Mouse (Mus musculus) spleen, postnatal 10 days (tissue): ENCODE data around the gene Pmepa1.

Experiments used
- DNase-seq, 2 experiments: peaks; one replicate each; pipeline ENCODE4 v3.0.0; 2021 to 2022; ENCODE audit warnings: low spot score in 2 of 2

Gene Pmepa1

DNA sequence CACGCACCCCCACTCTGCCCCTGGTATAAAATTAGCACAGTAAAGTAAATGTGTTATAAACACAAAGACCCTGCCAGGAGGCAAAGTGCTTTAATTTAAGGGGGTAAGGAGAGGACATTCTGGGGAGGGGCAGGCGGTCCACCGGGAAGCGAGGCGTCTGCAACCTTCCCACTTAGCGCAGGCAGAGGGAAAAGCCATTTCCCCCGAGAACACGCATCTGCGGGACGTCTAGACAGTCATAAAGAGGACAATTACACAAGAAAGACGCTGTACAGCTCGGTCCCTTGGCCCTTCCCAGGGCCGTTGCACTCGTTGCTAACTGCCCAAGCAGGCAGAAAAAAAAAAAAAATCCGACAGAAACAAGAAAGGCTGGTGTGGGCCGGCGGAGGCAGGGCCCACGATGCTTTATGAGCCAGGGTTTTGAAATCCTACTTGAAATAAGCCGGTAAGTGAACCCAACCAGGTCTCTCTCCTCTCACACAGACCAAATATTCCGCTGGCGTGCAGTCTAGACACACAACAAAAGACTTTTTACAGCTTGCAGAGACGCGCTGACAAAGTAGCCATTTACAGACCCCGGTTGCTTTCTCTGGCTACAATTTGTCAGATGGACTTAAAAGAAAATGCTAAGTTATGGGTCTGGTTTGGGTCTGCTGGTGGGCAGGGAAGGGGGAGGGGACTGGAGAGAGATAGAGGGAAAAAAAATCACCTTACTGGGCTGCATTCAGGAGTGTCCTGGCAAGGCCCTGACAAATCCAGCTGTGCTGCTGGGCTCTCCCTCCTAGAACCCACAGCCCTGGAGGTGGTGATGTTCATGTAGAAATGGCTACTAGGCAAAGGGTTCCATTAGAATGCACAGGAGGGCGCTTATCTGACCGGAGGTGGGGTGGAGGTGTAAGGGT lies 22.3 kb downstream of the Pmepa1 start:
- DNase-seq = no peak

DNA sequence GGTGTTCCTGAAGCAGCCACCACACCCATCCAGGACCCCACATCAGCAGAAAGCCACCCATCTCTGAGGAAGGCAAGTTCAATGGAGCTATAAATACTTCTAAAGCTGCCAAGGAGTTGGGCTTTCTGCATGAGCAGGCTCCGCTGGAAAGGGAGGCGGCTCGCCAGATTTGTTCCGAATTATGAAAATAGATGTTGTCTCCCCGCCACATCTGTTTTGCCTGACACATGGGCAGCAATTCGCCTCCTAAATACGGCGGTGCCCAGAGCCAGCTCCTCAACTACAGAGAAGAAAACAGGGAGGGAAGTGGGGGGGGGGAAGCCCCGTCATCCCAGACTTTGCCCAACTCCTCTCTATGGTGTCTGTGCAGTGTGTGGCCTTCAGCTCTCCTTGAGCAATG lies 24.7 kb downstream of the Pmepa1 start:
- no peak for DNase-seq

DNA sequence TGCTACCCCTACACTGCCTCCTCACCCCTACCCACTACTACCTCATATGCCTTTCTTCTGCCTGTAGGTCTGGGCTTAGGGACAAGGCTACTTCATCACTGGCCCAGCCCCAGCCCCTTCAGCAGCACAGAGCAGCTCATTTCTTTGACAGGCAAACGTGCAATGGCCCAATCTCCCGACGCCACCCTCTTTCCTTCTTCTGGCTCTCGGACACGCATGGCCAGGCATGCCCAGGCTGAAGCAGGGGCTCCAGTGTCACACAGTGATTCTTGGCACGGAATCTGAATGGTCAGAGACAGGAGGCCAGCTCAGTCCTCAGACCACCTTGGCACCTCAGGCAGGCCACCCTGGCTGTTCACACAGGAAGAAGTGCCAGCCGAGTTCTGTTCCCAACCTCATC lies 25.2 kb downstream of the Pmepa1 start:
- DNase-seq = no peak

DNA sequence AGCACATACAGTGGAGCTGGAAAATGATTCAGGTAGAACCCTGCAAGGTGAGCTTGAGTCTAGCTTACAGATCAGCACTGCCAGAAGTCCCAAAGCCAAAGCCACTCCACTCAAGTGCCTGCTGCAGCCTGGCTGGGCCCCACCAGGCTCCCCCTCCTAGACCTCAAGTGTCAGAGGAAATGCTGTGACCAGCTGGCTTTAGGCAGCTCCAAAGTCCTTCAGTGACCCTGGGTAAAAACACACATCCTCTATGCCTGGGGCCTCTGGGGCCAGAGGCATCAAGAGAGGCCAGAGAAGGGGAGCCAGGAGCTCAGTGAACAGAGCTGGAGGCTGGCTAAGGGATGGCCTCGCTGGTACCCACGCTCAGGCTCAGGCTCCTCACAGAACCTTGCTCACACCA lies 25.9 kb downstream of the Pmepa1 start:
- DNase-seq = no peak

DNA sequence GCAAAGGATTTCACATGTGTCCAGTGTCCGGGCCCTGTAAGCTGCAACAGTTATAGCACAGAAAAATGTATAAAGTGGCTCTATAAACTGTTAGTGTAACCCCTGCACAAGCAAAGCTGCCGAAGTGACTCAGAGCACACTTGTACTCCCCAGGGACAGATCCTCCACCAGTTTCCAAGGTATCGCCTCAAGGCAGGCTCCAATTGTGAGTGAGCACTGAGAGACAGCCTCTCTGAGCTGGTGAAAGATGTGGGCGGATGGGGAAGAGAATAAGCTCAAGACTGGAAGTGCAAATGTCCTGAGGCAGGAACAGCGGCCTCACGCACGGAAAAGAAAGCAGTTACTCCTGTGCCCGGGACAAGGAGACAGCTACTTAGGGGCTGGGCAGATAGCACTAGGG lies 26.4 kb downstream of the Pmepa1 start:
- DNase-seq = no peak

DNA sequence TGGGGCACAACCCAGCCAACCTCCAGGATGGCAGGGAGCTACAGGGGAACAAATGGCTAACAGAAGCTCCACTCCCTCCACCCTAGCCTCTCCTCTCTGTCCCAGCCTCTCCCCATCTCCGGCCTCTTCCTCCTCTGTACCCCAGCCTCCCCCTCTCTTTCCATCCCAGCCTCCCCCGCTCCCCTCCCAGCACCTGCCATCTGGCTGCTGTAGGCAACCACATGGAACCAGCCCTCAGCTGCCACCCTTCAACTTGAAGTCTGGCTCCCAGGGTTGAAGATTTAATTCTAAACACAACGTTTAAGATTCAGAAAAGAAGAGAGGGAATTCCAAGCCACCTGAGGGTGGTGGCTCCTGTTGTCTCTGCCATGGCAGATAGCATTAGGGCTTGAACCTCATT lies 26.9 kb downstream of the Pmepa1 start:
- no peak for DNase-seq

DNA sequence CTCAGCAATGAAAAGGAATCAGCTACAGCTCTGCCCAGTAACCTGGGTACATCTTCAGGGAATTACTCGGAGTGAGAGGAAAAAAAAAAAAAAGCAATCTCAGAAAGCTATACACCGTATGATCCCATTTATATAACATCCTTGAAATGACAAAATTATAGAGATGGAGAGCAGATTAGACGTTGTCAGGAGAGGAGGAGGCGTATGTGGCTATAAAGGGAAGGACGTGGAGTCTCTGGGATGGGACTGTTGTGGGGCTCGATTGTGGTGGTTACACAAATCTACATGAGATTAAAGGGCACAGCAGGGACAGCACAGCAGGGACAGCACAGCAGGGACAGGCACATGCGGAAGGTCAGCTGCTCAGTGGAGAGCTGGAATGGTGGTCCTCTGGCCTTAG lies 27.5 kb downstream of the Pmepa1 start:
- DNase-seq = no peak

DNA sequence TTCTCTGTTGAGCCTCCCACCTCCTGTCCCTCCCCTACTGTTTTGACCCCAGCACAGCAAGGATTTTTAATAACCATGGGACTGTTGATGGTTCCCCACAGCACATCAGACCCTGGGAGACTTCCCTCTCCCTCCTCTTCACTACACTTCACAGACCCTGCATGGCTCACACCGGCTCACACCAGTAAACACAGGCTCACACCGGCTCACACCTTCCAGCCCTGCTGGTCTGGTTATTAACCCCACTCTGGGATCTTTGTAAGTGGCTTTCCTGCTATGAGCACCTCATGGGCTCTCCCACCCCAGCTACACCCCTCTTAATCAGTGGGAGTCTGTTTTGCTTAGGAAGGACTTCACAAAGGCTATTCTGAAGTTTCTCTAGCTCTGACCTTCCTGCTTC lies 28.4 kb downstream of the Pmepa1 start:
- DNase-seq = no peak

DNA sequence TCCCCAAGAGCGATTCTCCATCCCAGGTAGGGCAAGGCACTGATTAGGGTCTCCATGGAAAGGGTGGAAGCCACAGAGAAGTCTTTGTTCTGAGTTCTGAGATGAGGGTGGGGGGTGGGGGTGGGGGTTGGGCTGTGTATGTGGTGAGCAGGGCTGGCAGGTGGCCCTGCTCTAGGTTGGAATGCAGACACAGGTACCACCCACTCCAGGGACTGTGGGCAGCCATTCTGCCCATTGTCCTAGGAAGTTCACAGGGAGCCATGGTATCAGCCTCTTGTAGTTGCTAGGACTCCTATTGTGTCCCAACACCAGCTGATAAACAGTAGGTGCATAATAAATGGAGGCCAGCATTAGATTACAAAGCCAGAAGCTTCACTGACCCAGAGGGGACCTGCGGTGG lies 29.1 kb downstream of the Pmepa1 start:
- no peak for DNase-seq

DNA sequence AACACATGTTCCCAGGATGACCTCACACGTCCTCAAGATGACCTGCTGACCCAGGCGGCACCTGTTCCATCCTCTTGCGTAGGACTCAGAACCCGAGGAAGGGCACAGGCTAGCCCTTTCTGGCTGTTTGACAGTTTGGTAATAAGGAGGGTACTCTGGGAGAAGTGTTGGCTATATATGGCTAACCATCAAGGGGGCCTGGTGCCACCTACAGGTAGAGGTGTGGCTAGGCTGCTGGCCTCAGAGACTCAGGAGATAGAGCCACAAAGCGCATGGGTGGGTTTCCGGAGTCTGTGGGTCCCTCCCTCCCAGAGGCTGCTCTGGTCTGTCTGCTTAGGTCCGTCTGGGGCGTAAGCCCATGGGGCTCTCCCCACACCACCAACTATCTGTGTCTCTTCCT lies 29.6 kb downstream of the Pmepa1 start:
- no peak for DNase-seq

DNA sequence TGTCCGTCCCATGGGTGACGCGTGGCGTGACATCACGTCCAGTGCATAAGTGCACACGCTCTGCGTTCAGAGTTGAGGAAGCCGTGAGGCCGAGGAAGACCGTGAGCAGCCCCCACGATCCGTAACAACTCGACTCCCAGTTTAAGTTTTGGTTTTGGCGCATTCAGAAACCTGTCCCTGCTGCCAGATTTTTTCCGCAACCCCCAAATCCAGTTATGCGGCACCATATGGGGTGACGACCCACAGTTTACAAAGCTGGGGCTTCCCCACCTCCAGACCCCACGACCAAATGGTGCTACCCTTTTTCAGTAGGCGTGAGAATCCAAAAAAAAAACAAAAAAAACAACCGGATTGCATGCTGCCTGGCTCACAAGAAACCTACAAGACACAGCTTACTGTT lies 31.1 kb downstream of the Pmepa1 start:
- no peak for DNase-seq

DNA sequence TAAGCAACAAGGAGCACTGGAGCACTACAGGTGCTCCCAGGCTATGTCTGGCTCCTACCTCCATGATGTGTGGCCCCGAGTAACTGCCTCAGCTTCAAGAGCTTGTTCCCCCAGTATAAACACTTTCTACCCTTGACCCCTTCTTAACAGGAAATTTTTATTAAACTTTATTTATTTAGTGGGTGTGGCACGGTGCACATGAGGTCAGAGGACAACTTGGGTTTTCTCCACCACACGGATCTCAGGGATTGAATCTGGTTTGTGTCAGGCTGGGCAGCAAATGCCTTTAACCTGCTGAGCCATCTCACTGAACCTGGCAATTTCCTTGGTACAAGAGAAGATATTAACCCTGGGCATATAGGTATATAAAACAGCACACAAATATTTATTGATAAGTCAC lies 32.2 kb downstream of the Pmepa1 start:
- DNase-seq = no peak

DNA sequence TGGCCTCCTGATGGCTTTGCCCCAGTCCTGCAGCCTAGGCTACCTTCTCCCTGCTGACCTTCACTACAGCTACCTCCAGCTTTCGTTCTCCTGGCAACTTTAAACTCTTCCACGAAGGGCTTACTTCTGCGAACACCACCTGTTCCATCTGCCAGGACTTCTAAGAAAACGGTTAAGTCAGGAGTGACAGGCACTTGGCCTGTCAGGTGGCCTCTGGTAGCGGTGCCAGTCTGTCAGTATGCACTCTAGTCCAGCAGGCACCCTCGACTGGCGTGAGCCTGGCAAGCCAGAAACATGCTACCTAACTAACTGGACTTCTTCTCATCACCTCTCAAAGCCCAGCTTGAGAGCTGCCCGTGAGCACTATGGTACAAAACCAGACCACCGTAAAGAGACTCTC lies 32.7 kb downstream of the Pmepa1 start:
- no peak for DNase-seq

DNA sequence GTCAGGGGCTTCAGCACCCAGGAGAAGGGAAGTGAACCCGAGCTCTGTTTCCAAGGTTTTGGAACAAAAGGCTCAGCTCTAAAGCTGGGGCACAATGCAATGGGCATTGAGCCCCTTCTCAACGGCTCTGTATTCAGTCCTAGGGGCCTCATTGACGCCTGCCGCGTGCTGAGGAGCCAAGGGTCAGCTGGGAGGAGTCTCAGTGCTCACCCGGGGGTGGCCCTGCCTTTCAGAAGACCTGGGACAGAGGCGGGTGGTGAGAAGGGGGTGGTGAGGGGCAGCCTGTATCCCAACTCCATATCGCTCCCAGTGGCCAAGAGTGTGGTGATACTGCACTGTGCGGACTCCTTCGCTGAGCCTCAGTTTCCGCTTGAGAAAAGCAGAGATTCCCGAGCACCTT lies 33.5 kb downstream of the Pmepa1 start:
- no peak for DNase-seq

DNA sequence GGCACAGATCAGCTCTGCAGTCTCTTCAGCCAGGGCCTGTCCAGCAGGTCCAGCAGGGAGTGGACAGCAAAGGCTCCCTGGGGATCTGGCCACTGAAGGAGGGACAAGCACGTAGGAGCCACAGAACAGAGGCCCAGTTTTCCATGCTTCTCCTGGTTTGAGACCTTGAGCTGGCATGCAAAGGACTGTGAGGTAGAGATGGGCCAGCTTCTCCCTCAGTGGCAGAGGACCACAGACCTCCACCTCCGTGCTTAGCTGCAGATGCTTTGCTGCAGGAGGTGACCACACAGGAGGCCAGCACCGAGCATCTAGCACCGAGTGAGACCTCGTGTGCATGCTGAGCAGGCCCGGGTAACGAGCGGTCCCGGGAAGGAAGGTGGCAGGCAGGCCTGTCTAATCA lies 35.6 kb downstream of the Pmepa1 start:
- DNase-seq = no peak

DNA sequence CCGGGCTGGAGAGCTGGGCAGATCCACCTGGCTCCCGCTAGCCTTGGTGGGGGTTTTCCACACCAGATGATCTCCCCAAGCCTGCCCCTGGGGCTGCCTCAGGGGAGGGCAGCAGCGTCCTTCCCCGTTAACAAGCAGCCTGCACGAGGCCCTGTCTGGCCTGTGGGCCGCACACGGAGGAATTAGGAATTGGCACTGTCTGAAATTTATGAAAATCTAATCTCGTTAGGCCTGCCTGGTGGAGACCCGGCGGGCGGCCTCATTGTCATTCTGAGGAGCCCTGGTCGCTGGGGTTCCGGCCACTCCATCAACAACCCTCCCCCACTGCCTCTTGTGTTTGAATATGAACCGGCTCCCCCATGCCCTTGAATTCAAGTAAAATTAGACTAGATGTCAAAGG lies 37.8 kb downstream of the Pmepa1 start:
- DNase-seq = no peak

DNA sequence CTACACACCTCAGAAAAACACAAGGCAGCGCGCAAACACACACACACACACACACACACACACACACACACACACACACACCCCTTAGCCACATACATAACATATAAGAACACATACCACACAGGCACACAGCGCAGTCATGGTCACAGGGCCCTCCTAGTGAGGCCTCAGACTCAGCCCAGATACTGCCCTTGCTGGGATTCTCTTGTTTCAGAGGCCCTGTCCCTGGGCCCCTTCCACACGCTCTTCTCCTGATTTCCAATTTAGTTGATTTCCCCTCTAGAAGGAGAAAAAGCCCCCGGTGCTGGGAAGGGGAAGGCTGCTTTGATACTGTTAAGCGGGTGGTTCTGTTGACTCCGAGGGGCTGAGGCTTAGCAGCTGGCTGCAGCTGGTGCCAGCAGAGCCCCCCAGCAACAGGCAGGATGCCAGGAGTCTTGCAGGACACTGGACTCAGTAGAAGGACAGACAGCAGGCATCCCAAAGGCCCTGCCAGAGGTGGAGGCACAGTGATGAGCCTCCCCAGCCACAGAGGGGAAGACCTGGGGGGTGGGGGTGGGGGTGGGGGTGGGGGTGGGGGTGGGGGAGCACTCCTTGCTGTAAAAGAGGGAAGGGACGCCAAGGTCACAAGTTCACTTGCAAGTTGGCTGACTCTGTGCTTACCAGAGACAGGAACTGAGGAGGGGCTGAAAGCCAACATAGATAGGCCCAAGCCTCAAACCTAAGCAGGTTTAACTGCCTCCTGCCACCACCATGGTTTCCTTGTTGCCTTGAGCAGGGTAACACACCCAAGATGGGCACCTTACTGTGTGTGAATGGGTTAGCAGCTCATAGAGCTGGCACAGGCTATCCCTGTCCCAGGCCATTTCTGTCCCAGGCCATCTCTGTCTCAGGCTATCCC lies 40.6 kb downstream of the Pmepa1 start:
- no peak for DNase-seq

DNA sequence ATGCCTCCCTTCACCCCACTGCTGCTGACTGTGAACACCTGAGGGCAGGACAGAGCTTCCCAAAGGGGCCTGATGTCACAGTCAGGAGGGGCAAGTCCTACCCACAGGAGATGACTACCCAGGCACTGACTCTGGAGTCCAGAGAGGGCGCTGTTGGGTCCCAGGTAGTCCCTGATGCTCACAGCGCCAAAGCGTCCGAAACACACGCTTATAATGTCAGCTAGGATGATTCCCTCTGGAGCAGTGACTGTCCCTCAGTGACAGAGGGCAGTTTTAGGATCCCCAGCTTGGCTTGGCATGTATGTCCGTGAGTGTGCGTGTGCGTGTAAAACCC lies 43.6 kb downstream of the Pmepa1 start:
- DNase-seq = no peak

DNA sequence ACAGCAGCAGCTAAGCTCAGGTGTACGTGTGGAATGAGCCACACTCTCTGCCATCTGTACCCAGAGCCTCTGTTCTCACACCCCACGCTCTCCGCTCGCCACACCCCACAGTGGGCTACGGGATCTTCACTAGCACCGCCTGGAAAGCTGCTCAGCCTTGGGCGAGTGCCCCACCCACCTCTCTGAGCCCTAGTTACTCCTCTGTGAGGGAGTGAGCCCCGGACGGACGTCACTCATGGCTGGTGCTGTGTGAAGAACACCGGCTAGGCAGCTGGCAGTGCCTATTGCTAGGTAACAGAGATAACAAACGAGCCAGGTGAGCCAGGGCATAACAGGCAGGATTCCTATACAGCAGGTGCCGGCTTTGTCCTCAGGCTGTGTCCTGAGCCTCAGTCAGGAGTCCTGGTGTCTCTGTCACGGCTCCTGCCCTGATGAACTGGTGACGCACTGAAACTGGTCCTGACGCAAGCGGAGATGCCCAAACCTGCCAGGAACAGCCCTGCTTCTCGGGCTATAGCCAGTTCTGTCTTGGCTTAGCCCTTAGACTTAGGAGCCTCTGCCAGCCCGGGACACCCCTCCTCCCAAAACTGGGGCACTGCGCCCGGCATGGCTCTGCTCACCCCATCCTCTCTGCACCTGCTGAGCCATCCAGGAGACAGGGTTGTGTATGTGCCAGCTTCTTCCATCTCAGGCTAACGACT lies 44.1 kb downstream of the Pmepa1 start:
- no peak for DNase-seq

DNA sequence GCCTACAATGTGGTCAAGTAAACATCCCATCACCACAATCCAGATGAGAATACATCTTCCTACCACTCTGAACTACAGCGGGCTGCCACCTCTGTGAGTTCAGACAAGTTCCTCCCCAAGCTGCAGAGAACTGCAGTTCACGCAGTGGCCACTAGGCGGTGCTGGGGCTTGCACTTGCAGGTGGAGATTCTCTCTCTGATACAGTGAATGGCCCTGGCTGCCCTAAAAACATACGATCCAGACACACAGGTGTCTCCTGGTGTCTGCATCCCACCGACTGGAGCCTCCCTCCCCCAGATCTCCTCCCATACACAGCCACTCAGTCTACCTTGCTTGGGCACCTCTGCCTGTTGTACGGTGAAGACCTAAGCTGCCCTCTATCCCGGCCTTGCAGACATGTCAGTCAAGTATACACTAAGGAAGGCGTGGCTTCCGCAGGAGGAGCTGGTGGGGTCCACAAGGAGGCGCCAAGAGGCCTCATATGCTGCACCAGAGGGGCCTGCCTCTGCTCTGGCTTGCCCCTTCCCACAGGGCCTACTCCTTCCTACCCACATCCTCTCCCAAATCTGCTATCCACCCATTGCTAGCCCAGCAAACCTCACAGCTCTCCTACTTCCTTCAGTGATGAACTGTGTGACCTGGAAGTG lies 46.6 kb downstream of the Pmepa1 start:
- DNase-seq = peak; percentile 79 to 92

DNA sequence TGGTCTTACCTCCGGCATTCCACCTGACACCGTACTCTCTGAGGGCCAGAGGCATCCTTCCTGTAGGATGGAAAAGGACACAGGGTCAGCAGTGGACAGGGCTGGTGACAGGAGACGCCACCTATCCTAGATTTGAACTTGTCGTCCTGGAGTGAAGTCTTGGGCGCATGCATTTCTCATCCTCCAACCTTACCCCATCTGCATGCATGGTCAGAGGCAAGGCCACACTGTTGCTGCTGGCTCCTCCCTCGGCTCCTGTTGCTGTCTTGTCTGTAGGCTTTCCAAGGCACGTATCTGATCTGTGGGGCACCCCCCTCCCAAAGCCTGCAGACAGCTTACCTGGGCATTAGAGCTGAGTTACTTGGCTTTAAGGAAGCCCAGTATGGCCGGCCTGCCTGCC lies 47.8 kb downstream of the Pmepa1 start:
- DNase-seq = no peak

DNA sequence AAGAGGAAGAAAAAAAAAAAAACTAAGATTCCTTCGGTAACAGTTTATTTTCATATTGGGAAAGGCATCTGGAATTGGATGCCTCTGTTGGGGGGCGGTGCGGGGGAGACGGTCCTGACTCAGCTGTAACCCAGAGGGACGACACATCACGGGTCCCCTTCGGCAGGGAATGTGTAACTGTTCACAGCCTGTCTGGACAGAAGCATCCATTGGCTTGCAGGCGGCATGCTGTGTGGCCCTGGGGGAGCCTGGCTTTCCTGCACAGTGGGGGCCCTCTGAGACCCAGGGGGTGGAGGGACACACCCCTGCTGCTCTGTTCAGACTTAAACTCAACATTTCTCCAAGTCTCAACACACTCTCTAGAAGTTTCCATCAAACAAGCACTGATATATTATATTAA lies 49.5 kb downstream of the Pmepa1 start:
- DNase-seq = no peak
